ENCODE assay signal across 8 mouse cellular contexts in genomic region chr2:94465890-94466189, GRCm38 (mm10). TPM values are rescaled to one million over a fixed set of nuclear protein-coding genes. Genes with fewer than 3 reads are reported as not detected.
DNase-seq lines count a peak whose midpoint lies in the region; ATAC-seq lines count a peak whose summit lies in the region.

No protein-coding gene starts in this region.

- H3K9me3 ChIP-seq in hindbrain, embryonic 14.5 days (ENCODE audit: control insufficient read depth, low read length), result no peaks in the 10 kb centered on the region

- no peaks in the 10 kb centered on the region for H3K36me3 ChIP-seq in hindbrain, embryonic 14.5 days (replicated peaks; ENCODE audit: control insufficient read depth, insufficient read depth)

- no peaks in the 10 kb centered on the region for H3K27me3 ChIP-seq in hindbrain, embryonic 14.5 days (ENCODE audit: control insufficient read depth, insufficient read depth, low read length)

- 9% methylated on average over 8 of the region's 8 CpGs for WGBS in hindbrain, embryonic 14.5 days

- no peak overlapping the region for H3K9ac ChIP-seq in hindbrain, embryonic 14.5 days

- H3K4me3 ChIP-seq in hindbrain, embryonic 14.5 days (replicated peaks; ENCODE audit: low read length), result no peak overlapping the region

- DNase-seq in right cerebral cortex, postnatal 10 days (ENCODE audit: low spot score in 2 of 2), result peak; percentile 59 to 70
- DNase-seq in right cerebral cortex, postnatal 25 days, result no peak
- peak; percentile 75 for DNase-seq in embryo, embryonic 10.5 days (ENCODE audit: low spot score)
- DNase-seq in hindbrain, embryonic 14.5 days (ENCODE audit: low spot score), result peak; percentile 79
- DNase-seq in lung, postnatal 25 days (ENCODE audit: low spot score), result peak; percentile 35
- peak; percentile 19 for DNase-seq in thymus, postnatal 4 days
- DNase-seq in gastrocnemius, postnatal 25 days, result no peak

- H3K4me1 ChIP-seq in hindbrain, embryonic 14.5 days (replicated peaks; ENCODE audit: control insufficient read depth, insufficient read depth, low read length), result no peaks in the 10 kb centered on the region

- peak; percentile 66 for ATAC-seq in activated CD4-positive, CD25-positive, alpha-beta regulatory T cell, adult 4 months
- ATAC-seq in hindbrain, embryonic 14.5 days (ENCODE audit: low FRiP score), result peak; percentile 67; the same call in 1 of the 2 replicates

- H3K4me2 ChIP-seq in hindbrain, embryonic 14.5 days (replicated peaks), result no peak overlapping the region

- H3K27ac ChIP-seq in hindbrain, embryonic 14.5 days, result no peak overlapping the region

RNA-seq across cellular contexts. Expression of gene Api5, which starts 27.9 kb away (rescaled TPM):
- 100 to 1,000 TPM; 104 to 109 TPM for polyA plus RNA-seq in activated CD4-positive, CD25-positive, alpha-beta regulatory T cell, adult 4 months (2017; shearing (Covaris generic))
- 118 and 129 TPM in 2 replicates for polyA plus RNA-seq in hindbrain, embryonic 14.5 days (2014; fragmentation: Nextera tagmentation; extraction: Ambion mirVana)
- total RNA-seq in gastrocnemius, postnatal 25 days (2021), result 10 to 100 TPM; 17.1 to 18.1 TPM

RNA-seq across cellular contexts. Expression of gene Ttc17, which starts 59.4 kb away (rescaled TPM):
- 10 to 100 TPM; 34.9 to 36.7 TPM for polyA plus RNA-seq in activated CD4-positive, CD25-positive, alpha-beta regulatory T cell, adult 4 months (2017; shearing (Covaris generic))
- polyA plus RNA-seq in hindbrain, embryonic 14.5 days (2014; fragmentation: Nextera tagmentation; extraction: Ambion mirVana), result 25.1 and 27.9 TPM in 2 replicates
- total RNA-seq in gastrocnemius, postnatal 25 days (2021), result 10 to 100 TPM; 15.8 to 17.6 TPM

Comparison
In these comparisons a context has a peak if more than half of its experiments do, and no peak if none do; other contexts are left out.
1. DNase-seq: peak in right cerebral cortex, postnatal 10 days (2 of 2), embryo, embryonic 10.5 days (single experiment), hindbrain, embryonic 14.5 days (single experiment), lung, postnatal 25 days (single experiment) and thymus, postnatal 4 days (single experiment); none in right cerebral cortex, postnatal 25 days (single experiment) and gastrocnemius, postnatal 25 days (single experiment).